Mouse (Mus musculus) kidney, adult 2 months (tissue): ENCODE data around the gene F5.

Source experiments
- CTCF ChIP-seq: fragments of 200-500 bp; conservative IDR thresholded peaks from 2 replicates; pipeline ENCODE4 v1.5.1; 2011; ENCODE audit warnings: low read depth, mild to moderate bottlenecking, control low read depth, low read length, moderate library complexity, mixed read lengths; ENCODE audit not compliant: insufficient read depth, insufficient read length
- POLR2A ChIP-seq: fragments of 200-500 bp; IDR thresholded peaks from one replicate; pipeline ENCODE4 v1.6.1; 2011; ENCODE audit warnings: low read depth, low read length, control low read depth

GRCm38 (mm10) chr1:164154983-164155382 is 3.3 kb downstream of the F5 start:
- no peak for TF ChIP-seq CTCF
- no peak for TF ChIP-seq POLR2A
